Mouse (Mus musculus): Measurements from ENCODE around the gene Gm20547.
A peak's percentile ranks its signal among the peaks of the same experiment; 100 is the strongest.

Gm20547 gene

DNA sequence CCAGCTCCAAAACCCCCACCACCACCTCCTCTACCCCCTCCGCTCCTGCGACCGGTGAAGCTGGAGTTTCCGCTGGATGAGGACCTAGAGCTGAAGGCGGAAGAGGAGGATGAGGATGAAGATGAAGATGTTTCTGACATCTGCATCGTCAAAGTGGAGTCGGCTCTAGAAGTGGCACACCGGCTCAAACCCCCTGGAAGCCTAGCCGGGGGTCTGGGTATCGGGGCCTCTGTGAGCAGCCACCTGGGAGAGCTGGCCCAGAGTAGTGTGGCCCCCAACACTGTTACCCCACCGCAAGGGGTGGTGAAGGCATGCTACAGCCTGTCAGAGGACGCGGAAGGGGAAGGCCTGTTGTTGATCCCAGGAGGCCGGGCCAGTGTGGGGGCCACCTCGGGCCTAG is 13.9 kb upstream of the Gm20547 start:
- no peak for DNase-seq

DNA sequence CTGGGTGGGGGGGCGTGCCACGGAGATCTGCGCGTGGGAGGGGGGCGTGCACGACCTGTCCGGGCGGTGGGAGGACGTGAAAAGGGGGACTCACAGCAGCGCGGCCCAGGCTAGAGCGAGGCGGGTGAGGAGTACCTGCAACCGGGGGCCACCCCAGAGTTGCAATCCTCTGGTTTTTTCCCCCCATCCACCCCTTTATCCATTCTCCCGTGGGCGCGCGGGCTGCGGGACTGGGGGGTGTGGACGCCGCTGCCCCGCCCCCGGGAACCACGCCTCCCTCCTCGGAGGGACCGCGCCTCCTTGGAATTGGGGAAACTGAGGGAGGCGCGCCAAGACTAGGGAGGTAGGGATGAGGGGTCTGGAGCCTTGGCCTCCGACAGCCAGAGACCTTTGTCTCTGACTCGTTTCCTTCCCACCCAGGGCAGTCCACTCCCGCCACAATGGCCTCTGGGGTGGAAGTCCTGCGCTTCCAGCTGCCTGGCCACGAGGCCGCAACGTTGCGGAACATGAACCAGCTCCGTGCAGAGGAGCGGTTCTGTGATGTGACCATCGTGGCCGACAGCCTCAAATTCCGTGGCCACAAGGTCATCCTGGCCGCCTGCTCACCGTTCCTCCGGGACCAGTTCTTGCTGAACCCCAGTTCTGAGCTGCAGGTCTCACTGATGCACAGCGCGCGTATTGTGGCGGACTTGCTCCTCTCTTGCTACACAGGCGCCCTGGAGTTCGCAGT is 13.1 kb upstream of the Gm20547 start:
- DNase-seq = peak in 1 of 2 experiments; percentile 56

- DNase-seq = peak; percentile 90 to 94
Measured at GRCm38 (mm10) chr17:34894074-34894597, 12.3 kb upstream of the Gm20547 start.

GRCm38 (mm10) chr17:34893072-34893824 is 11.4 kb upstream of the Gm20547 start:
- DNase-seq = no peak

GRCm38 (mm10) chr17:34891377-34891776 is 9.5 kb upstream of the Gm20547 start:
- no peak for DNase-seq

DNA sequence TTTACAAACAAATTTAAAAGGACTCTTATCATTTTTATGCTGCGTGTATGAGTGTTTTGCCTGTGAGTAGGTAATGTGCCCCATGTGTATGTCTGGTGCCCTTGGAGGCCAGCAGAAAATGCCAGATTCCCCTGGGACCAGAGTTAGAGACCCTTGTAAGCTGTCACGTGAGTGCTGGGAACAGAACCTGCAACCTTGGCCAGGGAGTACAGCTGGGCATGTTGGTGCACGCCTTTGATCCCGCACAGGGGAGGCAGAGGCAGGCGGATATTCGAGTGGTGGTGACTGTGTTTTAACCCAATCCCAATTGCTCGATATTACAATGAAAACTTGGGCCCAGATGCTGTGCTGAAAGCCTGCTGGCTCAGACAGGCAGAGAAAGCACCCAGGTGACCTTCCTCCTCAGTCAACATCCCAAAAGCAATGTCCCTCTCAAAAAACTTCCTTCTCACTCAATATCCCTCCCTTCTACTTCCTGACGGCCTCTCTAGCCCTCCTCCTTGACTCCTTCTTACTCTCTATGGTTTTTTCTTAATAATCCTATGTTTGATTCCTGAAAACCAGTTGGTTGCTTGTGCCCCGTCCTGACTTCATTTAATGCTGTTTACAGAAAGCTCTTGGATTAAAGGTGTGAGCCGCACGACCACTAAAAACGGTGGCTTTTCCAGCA is 8.4 kb upstream of the Gm20547 start:
- no peak for DNase-seq

DNA sequence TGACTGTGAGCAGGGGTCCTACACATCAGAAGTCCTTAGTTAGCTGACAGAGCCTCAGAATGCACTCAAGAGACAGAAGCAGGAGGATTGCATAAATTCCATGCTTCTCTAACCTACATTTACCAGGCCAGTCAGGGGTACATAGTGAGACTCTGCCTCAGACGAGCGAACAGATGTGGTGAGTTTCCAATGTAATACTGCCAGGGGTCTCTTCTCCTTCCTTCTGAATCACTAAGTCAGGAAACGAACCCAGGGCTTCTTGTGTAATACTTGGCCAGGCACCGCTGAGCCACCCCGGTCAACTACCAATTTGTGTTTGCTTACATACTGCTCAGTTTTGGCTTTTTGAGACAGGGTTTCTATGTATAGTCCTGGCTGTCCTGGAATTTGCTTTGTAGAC is 6.1 kb upstream of the Gm20547 start:
- DNase-seq = no peak

- DNase-seq = no peak
Measured at GRCm38 (mm10) chr17:34885615-34886014, 3.8 kb upstream of the Gm20547 start.

- no peak for DNase-seq
Measured at GRCm38 (mm10) chr17:34884704-34885103, 2.9 kb upstream of the Gm20547 start.

DNA sequence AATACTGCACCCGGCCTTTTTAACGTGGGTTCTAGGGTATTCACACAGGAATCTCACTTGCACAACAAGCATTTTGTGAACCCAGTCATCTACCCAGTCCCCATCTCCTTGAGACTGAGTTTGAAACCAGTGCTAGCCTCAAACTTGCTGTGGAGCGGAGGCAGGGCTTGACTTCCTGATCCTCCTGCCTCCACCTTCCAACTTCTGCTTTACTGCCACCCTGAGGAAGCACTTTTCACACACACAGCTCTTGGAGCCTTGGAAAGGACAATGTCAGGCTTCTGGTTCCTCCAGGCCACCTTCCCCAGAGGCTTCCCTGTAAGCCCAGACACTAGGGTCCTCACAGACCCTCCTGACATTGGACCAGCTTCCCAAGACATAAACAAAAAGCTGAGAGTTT is 1.5 kb upstream of the Gm20547 start:
- DNase-seq = no peak

- no peak for DNase-seq
Measured at GRCm38 (mm10) chr17:34881166-34881565, 676 bp downstream of the Gm20547 start.

- no peak for DNase-seq
Measured at GRCm38 (mm10) chr17:34879336-34879879, 2.4 kb downstream of the Gm20547 start, which contains the start of gene Zbtb12. TSS of gene Zbtb12 (plus strand) at chr17:34879483.

DNA sequence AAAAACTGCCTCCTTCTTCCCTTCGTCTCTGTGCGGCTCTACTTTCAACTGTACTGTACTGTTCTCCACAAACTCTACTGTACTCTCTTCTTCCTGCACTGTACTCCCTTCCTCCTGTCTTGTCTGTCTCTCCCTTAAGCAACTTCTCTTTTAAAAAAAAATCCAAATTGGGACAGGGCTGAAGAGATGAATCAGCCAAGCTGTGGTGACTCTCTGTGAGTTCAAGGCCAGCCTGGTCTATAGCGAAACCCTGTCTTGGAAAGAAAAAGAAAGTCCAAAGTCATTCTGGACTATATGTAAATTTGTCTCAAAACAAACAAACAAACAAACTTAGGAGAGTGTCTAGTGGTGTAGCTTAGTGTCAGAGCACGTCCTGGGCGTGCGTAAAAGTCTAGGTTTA is 7.5 kb downstream of the Gm20547 start:
- DNase-seq = no peak

DNA sequence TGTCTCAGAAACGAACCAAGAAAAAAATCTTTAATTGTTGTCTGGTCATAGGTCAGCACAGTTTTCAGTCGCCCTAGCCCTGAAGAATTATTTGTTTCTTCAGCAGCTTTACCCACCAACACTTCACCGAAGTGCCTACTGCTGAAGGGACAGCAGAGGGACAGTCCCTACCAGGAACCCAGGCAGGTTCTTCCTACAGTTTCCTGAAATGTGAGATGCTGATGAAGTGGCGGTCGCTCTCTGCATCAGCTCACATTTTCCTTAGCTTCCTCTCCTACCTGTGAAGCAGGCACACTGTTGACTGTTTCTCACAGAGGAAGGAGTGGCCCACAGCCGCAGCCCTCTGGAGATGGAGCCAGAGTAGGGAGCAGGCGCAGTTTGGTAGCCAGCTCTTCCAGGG is 15.9 kb downstream of the Gm20547 start:
- no peak for DNase-seq

DNA sequence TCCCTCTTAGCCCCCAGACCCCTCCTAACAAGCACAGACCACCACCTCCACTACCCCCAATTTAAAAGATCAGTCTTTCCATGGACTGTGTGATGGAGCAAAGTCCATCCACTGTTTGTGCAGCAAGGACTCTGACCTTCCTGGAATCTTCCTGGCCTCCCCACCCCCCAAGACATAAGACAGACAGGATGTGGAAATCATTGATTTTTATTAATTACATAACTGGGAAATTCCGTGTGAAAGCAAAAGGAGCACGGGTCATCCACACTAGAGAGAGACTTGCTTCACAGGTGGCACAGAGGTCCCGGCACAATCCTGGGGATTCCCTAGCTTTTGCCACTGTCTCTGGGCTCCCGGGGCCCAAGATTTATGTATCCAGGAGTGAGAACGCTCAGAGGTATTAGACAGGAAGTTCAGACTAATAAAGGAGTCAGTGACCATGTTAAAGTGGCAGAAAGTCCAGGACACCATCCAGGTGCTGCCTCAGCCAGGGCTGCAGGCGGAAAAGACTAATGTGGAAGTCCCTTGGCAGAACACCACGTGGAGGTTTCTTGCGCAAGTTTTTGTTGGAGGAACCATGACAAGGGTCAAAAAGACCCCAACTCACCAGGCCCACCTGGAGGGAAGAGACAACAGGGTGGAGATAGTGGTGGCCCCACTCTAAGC is 19.3 kb downstream of the Gm20547 start, which contains the start of gene Cfb:
Gene Cfb (minus strand): TSS at position 103 of the 666 bp plus-strand sequence.
- DNase-seq = no peak

GRCm38 (mm10) chr17:34861704-34862415 is 20.0 kb downstream of the Gm20547 start:
- no peak for DNase-seq

- no peak for DNase-seq
Measured at GRCm38 (mm10) chr17:34860514-34860913, 21.3 kb downstream of the Gm20547 start.

- no peak for DNase-seq
Measured at GRCm38 (mm10) chr17:34858670-34859069, 23.2 kb downstream of the Gm20547 start.

GRCm38 (mm10) chr17:34855825-34856224 is 26.0 kb downstream of the Gm20547 start:
- peak in 1 of 2 experiments; percentile 67 for DNase-seq

DNA sequence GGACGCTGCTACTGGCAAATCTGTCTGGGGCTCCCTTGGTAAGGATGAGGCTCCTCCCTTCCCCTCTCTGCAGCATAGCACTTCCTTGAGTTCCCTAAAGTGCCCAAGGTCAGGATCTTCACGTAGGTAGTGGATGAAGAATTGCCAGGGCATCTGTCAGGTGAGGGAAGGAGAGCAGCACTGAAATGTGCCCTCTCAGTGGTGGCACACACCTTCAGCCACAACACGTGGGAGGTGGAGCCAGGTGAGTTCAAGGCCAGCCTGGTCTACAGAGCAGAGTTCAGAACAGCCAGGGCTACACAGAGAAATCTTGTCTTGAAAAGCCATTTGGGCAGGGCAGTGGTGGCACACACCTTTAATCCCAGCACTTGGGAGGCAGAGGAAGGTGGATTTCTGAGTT is 27.1 kb downstream of the Gm20547 start:
- DNase-seq = no peak

- no peak for DNase-seq
Measured at GRCm38 (mm10) chr17:34853511-34853910, 28.3 kb downstream of the Gm20547 start.
